Mouse (Mus musculus) naive thymus-derived CD4-positive, alpha-beta T cell, adult 2 months (primary cell): ENCODE data around the gene Irs2.

Source experiments
- DNase-seq: peaks from one replicate; pipeline ENCODE4 v3.0.0-alpha.2; 2011; ENCODE audit warnings: low read depth

The Irs2 gene

DNA sequence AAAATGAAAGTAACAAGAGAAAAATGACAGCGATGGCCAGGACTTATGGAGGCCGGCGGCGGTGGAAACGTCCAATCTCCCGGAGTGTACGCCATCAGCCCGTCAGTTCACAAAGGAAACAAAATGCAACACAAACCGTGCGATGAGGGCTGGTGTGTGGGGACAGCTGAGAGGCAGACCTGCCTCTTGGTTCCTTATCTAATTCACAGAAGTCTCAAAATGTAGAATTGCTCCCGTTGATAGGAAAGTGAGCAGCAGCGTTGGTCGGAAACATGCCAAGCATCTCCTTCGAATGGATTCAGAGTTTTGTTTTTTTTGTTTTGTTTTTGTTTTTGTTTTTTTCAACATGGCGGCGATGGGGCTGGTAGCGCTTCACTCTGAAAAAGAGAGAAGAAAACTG is 21.6 kb downstream of the Irs2 start:
- no peak for DNase-seq

DNA sequence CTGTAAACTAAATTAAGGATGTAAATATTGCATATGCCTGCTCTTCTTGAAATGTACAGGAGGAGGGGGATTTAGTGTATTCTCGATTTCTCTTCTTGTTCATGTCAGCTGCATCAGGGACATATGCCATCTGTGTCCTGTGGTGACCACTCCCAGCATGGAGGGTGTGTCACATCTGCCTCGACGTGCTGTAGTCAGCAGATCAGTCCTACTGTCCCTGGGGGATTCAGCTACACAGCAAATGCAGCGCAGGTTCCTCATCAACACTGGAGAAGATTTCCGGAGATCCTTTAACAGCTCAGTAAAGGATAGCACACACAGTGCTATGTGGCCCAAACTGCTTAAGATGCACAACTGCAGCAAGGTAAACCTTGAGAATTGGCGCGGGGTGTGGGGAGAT is 23.2 kb downstream of the Irs2 start:
- no peak for DNase-seq

DNA sequence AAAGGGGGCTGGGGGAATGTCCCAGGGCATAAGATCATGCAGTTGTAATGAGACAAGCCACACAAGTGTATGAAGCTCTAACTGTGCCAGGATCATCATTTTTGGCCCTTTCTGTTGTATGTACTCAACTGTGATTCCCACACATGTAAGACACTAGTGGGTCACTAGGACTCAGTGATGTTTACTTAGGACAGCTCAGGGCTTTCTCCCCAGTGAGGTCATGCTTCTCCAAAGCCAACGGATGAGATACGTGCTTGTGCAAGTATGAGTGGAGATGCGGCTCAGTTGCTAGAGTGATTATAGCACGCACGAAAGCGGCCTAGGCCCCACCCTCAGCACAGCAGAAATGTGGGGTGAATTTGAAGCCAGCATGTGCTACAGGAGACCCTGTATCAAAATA is 27.4 kb downstream of the Irs2 start:
- no peak for DNase-seq

DNA sequence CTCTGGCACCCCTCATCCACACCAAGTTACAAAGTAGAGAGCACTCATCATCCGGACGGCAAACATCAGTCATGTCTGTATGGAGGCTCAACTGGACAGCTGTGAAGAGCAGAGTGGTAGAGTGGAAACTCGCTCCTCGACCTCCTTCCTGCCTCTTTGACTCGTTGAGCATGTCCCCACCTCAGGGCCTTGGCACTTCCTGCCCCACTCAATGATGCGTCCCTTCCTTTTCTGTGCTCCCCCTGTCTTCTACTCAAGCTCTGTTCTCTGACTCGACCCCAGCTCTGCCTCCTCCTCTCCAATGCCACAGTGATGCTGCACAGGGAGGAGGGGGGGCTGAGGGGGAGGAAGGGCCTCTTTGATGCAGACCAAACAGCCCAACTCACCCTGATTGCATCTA is 28.3 kb downstream of the Irs2 start:
- no peak for DNase-seq

DNA sequence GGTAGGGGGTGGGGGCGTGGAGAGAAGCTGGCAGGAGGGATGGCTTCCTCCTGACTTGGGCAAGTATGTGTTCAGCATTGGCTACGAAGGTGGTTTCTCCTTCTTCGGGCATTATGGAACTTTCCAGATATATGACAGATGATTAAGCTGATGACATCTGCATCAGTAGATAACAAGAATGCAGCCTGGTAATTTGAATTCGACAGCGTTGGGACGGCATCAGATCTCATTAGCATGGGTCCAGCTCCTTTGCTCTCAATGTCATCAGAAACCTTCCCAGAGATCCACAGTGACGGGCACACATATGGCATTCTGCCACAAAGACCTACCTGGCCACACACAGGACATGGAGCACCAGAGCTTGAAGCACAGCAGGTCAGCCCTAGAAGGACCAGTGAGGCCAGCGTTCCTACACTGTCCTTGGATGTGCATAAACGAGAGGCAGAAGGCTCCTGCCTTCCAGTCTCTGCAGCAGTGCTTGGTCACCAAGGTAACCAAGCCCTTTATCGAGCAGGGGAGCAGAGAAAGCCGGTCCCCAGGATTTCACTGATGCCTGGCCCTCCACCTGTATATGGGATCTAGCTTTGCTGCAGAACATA is 29.0 kb downstream of the Irs2 start:
- DNase-seq = no peak

DNA sequence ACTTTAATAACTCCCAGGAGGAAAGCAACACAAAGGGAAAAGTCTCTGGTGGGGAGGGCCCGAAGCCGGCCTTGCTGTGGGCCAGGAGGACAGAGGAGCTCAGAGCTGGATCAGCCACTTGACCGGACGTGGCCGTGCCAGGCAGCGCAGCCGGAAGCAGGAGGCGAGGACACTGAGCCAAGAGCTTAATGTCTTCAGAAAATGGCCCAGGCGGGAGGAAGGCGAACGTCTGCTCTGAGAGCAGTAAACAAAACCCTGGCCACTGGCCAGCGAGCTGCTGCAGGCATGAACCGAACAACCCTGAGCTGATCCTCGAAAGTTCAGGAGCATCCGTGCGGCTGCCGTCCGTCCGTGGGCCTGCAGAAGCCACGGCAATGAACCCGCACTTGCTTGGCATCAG is 29.9 kb downstream of the Irs2 start:
- no peak for DNase-seq

DNA sequence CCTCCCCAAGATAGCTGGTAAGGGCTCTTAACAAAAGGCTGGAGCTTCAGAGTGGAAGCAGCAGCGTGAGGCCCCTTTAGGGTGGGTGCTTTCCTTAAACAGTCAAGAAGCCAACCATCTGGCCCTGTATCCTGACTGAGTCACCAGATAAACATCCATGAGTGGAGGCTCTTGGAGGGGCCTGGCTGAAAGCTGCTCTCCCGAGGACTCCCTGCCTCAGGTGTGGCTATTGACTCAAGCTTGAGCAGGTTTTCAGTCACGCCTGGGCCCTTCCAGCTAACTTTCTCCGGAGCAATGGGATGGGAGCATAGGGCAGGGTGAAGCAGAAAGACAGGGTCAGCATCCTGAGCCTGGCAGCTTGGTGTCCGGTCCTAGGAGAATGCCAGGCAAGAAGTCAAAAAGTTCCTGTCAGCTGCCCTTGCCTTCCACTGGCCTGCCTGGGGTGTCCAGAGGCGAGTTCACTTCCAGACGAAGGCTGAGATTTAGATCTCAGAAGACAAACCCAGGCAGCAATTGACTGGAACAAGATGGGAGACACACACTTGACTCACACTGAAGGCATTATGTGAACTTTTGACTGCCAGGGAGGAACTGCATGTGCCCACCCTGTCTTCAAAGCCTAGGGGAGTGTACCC is 30.4 kb downstream of the Irs2 start:
- DNase-seq = no peak

DNA sequence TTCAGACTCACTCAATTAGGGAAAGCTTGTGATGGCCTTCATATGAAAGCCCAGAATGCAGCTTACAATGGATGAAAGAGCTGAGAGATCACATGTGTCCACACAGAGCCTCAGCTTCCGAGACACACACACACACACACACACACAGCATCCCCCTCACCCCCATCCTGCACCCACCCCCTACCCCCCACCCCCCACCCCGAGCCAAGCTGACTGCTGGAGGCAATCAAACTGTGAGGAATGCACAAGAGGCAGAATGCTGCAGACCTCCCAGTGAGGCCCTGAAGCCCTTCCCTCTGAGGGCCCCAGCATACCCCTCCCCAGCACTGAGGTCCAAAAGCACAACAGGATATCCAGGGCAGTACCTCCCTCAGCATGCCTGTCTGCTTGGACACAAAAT is 33.6 kb downstream of the Irs2 start:
- DNase-seq = no peak

DNA sequence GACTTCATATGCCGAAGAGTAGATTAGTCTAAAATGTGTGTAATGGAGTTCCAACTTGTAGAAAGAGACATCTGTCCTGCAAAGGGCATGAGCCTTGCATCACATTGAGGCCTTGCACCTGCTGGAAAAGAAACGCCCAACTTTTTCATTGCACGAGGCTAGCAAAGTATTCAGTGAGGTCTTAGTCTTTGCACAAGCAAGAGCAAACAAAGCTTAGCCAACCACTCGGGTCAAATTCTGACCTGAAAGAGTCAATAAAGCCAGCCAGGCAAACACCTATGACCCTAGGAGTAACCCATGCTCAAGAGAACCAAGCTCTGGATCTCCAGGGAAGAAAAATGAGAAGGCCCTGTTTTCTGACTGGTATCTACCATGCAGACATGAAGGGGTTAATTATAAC is 34.1 kb downstream of the Irs2 start:
- DNase-seq = no peak

DNA sequence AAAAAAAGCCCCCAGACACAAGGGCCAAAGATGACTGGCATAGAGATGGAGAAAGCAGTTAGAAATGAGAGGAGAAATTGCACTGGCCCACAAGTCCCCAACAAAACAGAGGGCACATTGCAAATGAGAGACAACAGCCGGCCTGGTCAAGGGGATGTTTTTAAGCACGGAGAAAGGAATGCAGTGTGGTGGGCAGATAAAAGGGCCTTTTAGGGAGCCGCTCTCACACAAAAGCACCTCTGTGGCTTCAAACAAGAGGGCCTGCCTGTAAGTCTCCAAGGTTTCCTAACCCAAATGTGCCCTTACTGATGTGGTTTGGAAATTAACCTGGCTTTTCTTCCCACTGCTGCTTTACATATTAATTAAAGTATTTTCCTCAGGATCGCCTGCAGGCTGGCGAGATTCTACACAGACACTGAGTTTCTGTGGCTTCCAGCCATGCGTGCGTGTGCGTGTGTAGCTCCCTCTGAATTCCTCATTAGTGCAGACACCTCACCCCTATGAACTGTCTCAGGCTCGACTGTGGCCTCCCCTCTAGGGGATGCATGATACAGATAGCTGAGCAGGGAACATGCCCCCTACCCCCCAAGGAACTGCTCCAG is 35.3 kb downstream of the Irs2 start:
- no peak for DNase-seq

DNA sequence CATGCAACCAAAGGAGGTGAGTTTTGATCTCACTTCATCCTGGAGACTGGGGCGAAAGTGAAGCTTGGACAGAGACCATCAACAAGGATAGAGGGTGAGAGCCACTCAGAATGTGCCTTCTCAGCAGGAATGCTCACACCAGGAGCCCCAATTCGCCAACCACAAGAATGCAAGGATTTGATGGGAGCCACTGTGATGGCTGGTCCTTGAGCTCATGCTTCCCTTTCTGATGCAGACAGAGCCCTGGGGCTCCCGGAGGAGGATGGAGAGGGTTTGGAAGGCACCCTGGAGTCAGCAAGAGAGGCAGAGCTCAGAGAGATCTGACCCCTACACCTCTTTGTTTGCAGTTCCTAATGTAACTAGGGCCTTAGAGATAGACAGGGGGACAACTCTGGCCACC is 36.3 kb downstream of the Irs2 start:
- no peak for DNase-seq

DNA sequence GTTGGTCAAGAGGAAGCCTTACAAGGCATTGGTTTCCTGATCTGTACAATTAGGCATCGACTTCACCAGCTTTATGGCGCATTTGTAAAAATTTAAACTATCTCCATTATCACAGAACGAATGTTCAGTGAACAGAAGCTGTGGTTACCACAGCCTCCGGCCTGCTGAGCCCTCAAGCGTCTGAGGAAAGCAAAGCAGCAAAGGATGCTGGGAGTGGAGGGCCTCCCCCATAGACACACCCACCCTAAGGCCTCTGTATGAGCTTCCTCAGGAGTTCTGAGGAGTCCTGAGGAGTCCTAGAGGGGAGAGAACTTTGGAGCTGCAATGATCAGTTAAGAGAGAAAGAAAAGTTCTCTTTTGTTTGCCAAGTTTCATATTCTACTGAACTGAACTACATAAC is 36.7 kb downstream of the Irs2 start:
- DNase-seq = no peak

DNA sequence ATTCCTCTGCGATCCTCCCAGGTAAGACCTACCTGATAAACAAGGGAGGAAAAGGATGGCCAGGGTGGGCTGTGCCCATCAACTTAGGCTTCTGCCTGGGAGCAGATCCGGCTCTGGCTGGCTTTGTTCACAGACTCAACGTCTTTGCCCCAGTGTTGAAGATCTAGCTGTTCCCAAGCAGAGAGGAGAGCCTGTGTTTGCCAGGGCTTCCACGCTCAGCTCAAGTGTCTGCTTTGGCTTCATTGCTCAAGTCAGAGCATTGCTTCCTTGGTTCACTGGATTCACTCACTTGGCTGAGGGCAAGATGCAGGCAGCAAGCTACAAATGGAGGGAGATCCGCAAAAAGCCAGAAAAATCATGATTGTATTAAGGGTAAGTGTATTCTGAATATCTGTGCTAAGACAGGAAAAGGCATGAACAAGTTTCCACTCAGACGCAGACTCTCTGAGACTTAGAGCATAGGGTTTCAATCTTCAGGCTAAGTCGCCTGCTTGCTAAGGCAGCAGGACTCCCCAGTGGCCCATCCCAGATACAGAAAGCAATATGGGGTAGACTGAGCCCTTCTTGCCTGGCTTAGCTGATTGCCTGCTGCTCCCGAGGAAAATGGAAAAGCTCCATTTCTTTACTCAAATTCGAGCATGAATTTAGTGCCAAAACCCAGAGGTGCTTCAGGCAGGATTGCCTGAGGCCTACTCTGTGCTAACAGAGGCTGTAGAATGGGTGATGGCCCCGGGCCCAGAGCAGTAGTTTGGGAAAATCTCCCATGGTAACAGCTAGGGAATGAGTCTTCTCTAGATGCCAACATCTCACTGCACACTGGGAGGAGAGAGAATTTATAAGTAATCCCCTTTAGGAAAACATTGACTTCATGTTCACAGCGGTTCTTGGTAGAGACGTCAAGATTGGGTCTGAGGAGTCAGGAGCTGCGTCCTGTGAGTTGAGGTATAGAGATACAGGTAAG is 37.5 kb downstream of the Irs2 start:
- no peak for DNase-seq

DNA sequence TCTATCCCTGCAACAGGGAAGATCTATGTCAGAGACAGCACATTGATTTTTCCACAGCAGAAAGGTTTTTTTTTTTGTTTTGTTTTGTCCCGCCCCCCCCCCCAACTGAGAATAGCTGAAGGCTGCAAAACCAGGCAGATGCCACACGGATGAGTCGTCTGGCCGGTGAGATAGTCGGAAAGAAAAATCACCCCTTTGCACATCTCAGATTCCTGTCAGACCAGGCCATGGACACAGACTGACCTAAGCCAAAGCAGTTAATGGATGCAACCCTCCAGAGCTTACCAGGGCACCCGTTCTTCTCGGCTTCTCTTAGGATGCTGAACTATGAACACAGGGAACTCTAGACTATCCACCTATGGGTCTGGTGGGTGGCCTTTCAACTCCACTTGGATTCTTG is 39.6 kb downstream of the Irs2 start:
- DNase-seq = no peak

DNA sequence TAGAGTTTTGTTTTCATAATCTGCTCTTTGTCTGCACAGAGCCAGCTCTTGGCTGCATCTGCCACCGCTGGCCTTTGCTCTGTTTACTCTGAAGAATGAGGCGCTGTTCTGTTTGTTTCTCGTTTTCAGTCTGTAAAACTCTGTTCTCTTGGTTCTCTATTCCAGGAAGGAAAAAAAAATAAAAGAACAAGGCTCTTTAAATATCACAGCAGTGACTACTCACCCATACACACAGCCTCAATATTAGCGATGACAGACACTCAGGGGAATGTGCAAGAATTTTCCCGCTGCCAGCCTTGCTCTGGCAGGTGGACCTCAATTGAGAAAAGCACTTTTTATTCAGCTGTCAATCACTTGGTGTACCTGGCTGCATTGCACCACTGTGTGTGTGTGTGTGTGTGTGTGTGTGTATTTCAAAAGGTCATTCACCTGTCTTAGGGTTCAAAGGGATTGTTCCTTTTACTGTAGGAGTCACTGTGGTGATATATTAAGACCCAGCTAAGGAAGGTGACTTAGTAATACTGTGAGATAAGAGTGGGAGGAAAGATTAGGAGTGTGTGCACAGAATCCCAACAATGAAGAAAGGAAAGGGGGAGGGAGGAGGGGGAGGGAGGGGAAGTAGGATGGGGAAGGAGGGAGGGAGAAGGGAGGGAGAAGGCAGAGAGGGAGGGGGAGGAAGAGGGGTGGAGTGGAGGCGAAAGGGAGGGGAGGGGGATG is 42.7 kb downstream of the Irs2 start:
- no peak for DNase-seq

DNA sequence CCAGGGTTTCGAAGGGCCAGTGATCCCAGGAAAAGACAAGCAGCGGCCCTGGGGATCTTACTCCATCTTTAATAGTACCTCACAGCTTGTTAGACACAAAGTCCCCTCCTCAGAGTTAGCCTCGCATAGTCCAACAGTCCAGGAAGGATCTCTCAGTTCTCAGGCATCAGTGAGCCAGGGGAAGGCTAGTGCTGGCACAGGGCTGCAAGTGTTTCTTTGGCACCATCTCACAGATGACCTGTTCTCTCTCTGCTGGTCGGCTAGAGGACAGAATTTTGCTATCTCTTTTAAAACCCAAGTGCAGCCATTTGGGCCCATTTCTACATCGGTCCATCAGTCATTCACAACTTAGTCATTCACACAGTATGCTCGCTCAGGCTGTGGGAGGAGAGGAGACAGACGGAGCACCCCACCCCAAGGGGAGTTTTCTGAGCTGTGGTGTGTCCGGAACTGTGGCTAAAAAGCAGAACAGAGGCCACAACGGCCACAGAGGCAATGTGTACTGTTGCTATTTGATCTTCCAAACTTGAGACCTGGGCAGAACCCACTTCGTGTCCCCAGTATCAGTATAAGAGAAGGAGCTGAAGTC is 43.7 kb downstream of the Irs2 start:
- DNase-seq = no peak

DNA sequence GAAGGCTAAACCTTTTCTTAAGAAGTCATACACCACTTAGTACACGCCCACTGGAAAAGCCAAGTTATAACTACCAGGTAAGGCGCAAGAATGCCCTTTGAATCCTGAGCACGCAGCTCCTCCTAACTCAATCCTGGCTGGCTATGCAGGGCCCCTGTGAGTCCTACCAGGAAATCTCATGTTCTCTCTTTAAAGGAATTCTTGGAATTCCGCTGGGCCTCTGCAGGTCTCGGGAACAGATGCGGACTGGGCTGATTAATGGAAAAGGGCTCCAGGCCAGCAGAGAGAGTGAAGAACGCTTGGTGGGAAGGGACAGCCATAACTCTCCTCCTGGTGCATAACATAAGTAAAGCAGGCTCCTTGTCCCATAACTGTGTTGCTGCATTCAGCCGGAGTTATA is 46.3 kb downstream of the Irs2 start:
- no peak for DNase-seq

DNA sequence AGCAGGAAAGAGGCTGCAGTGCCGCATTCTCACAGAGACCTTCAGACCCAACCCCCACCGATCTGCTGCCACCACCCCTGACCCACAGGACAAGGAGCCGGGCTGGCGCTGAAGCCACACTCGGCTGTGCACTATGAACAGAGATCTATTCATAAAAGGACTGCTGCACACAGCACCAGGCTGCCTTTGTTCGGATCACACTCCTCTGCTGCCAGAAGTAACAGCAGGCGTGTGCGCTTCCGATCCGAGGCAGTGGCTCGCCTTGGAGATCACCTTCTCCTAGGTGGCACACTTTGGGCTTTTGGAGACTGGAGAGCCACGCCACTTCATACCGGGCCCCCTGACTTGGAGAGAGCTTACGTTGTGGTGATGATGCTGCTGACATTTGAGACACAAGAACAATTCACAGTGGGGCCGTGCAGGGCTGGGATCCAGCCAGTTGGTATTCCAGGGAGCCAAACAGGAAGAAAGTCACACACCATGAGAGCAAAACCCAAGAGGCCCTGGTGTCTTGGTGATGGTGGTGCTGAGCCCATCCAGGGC is 47.9 kb downstream of the Irs2 start:
- DNase-seq = no peak

DNA sequence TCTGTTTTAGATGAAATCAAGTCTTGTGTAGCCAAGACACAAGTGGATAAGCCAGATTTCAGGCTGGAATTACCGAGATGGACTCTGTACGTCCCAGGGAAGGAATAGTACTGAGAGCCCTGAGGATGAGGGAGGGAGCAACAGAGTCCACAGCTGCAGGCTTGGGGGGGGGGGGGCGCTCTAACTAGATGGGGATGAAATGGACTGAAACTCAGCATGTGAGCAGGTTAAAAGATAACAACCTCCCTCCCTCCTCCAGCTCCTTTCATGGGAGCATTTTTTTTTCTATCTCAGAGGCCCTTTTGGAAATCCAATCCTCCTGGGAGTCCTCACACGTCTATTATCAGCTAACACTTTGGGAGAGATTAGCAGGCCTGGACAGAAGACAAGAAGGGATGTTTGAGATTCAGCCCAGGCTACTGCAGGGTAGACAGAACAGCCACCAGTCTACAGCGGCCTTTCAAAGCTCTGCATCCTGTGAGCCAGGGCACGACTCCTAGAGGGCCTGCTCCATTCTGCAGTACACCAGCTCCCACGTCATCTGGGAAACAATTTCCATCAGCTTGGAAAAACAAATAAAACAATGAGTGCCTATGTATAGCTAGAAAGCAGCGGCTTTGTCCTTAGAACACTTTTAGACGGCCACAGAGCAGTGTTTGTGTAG is 50.8 kb downstream of the Irs2 start:
- DNase-seq = no peak

DNA sequence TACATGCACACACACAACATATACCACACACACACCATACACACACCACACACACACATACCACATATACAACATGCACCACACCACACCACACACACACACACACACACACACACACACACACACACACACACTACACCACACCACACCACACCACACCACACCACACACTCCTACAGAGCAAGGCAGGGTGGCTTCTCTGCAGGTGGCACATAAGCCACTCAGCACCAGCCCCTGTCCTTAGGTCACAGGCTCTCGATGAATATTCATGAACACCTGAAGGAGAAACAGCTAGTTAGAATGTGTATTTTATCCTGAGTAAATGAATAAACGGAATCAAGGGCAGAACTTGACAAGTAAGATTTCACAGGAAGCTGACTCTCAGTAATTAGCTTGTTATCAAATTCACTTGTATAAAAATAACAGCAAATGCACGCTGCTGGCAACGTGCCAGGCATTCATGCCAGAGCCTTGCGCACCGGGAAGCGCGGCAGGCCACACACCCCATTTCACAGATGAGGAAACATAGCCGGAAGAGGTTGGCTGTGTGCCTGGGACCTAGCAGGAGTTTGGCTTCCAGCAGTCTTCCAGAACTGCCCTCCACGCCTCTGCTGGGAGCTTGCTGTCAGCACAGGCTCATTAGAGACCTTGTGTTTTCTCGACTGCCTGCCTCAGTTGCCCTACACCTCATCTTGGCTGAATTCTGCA is 54.8 kb downstream of the Irs2 start:
- no peak for DNase-seq
